Mouse (Mus musculus) thymus, adult 2 months (tissue): ENCODE measurements around the gene Gtf2ird1.

Source experiments
- CTCF ChIP-seq: fragments of 200-500 bp; IDR thresholded peaks from 2 replicates; pipeline ENCODE4 v1.5.1; 2012; ENCODE audit warnings: mild to moderate bottlenecking, control low read depth, low read length, moderate library complexity, borderline replicate concordance; ENCODE audit not compliant: control insufficient read depth, poor library complexity, insufficient read depth; ENCODE audit errors: extremely low read depth
- POLR2A ChIP-seq: fragments of 200-500 bp; IDR thresholded peaks from 2 replicates; pipeline ENCODE4 v1.6.1; 2012; ENCODE audit warnings: mild to moderate bottlenecking, low read length, control low read depth, moderate library complexity; ENCODE audit not compliant: control insufficient read depth, poor library complexity, insufficient read depth; ENCODE audit errors: extremely low read depth

GRCm38 (mm10) chr5:134468158-134468765 lies 11.7 kb upstream of the Gtf2ird1 start:
- 0 out of 2 replicates have a peak, but pooled peaks have one; percentile 10 for TF ChIP-seq CTCF
- 0 out of 2 replicates have a peak, but pooled peaks have one; percentile 14 for TF ChIP-seq POLR2A
